Mouse (Mus musculus): Measurements from ENCODE around the gene Ppp2r5a. TPM values are rescaled to one million over a fixed set of nuclear protein-coding genes. Genes with fewer than 3 reads are reported as not detected.

Ppp2r5a gene
- polyA plus RNA-seq (2015; fragmentation: Nextera tagmentation; extraction: Ambion mirVana): 27.1 and 32.2 TPM in 2 replicates

- Histone ChIP-seq H3K27ac (no peak within 1 kb of the TSS), H3K9ac (no peak within 1 kb of the TSS)
- WGBS: 50% methylated on average over 5 of the region's 5 CpGs
Measured at GRCm38 (mm10) chr1:191403074-191403473, at the start of gene Ppp2r5a. Ppp2r5a (minus strand) TSS chr1:191403272.

DNA sequence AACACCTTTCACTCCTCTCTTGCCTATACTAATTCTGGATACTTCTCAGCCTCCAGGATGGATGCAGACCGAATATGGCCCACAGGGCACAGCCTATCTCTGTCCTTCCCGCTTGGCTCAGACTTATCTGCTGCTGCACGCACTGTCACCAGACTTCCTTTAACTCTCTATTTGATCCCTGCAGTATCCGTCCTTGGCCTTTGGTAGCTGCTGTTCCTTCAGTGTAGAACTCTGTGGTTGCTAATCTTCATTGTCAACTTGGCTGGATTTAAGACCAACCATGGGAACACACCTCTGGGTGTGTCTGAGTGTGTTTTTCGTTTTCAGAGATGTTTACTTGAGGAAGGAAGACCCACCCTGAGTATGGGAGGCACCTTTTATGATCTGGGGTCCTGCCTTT lies 47.5 kb upstream of the Ppp2r5a start:
- WGBS: 55% methylated on average over 5 of the region's 5 CpGs

More at GRCm38 (mm10) chr1:191403074-191403473, at the start of gene Ppp2r5a:
- no peak within 1 kb of the TSS for H3K4me3 ChIP-seq
- no peak for ATAC-seq (ENCODE audit: borderline replicate concordance, extremely low read depth, low FRiP score, low TSS enrichment)
- H3K27me3 ChIP-seq: no peaks in the 10 kb centered on the region
- no peaks in the 10 kb centered on the region for H3K4me1 ChIP-seq
- H3K9me3 ChIP-seq: no peaks in the 10 kb centered on the region
- no peaks in the 10 kb centered on the region for H3K36me3 ChIP-seq
- no peak within 1 kb of the TSS for H3K4me2 ChIP-seq

GRCm38 (mm10) chr1:191449537-191449936 lies 46.5 kb upstream of the Ppp2r5a start:
- Histone ChIP-seq H3K27me3 (no peaks in the 10 kb centered on the region), H3K4me1 (peaks cover 36% of the 10 kb centered on the region), H3K27ac (no peak overlapping the region), H3K9ac (no peak overlapping the region), H3K4me3 (no peak overlapping the region), H3K4me2 (no peak overlapping the region), H3K9me3 (no peaks in the 10 kb centered on the region), H3K36me3 (no peaks in the 10 kb centered on the region)
- ATAC-seq (ENCODE audit: borderline replicate concordance, extremely low read depth, low FRiP score, low TSS enrichment): no peak
- 67% methylated on average over 4 of the region's 4 CpGs for whole genome bisulfite sequencing

More for the DNA sequence above, 47.5 kb upstream of the Ppp2r5a start:
- H3K4me3 ChIP-seq: no peak overlapping the region
- no peaks in the 10 kb centered on the region for H3K27me3 ChIP-seq
- H3K9ac ChIP-seq: no peak overlapping the region
- no peak overlapping the region for H3K4me2 ChIP-seq
- ATAC-seq (ENCODE audit: borderline replicate concordance, extremely low read depth, low FRiP score, low TSS enrichment): no peak
- H3K4me1 ChIP-seq: peaks cover 32% of the 10 kb centered on the region
- H3K36me3 ChIP-seq: no peaks in the 10 kb centered on the region
- no peaks in the 10 kb centered on the region for H3K9me3 ChIP-seq
- no peak overlapping the region for H3K27ac ChIP-seq

GRCm38 (mm10) chr1:191447391-191448016 lies 44.4 kb upstream of the Ppp2r5a start:
- Histone ChIP-seq H3K4me2 (no peak overlapping the region), H3K27ac (0 out of 2 replicates have a peak overlapping the region, but pooled peaks have one; percentile 4), H3K36me3 (no peaks in the 10 kb centered on the region), H3K27me3 (no peaks in the 10 kb centered on the region), H3K4me1 (peaks cover 28% of the 10 kb centered on the region), H3K9me3 (no peaks in the 10 kb centered on the region), H3K4me3 (no peak overlapping the region), H3K9ac (no peak overlapping the region)
- no peak for ATAC-seq (ENCODE audit: borderline replicate concordance, extremely low read depth, low FRiP score, low TSS enrichment)
- 76% methylated on average over 6 of the region's 6 CpGs for WGBS

DNA sequence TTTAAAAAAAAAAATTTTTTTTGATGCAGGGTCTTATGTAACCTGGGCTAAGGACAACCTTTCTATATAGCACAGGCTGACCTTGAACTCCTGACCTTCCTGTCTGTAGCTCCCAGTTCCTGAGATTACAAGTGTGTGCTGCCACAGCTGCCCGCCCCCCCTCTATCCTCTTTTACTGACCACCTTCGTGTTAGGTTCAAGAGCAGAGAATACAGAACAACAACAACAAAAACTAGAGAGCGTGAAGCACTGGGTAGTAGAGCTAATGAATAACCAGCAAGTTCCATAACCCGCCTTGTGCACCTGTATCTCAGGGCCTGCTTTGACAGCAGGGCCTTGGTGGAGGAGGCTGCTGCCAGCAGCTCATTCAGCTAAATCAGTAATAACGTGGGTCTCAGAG lies 43.2 kb upstream of the Ppp2r5a start:
- 52% methylated on average over 5 of the region's 5 CpGs for WGBS

GRCm38 (mm10) chr1:191445831-191446258 lies 42.8 kb upstream of the Ppp2r5a start:
- H3K4me3 ChIP-seq: no peak overlapping the region
- WGBS: 24% methylated on average over 9 of the region's 9 CpGs
- no peaks in the 10 kb centered on the region for H3K9me3 ChIP-seq
- H3K27me3 ChIP-seq: no peaks in the 10 kb centered on the region
- H3K4me1 ChIP-seq: peaks cover 28% of the 10 kb centered on the region
- H3K4me2 ChIP-seq: no peak overlapping the region
- no peak for ATAC-seq (ENCODE audit: borderline replicate concordance, extremely low read depth, low FRiP score, low TSS enrichment)
- H3K36me3 ChIP-seq: no peaks in the 10 kb centered on the region
- H3K9ac ChIP-seq: no peak overlapping the region
- H3K27ac ChIP-seq: no peak overlapping the region

More for the DNA sequence above, 43.2 kb upstream of the Ppp2r5a start:
- Histone ChIP-seq H3K9me3 (no peaks in the 10 kb centered on the region), H3K4me1 (peaks cover 28% of the 10 kb centered on the region), H3K27me3 (no peaks in the 10 kb centered on the region), H3K36me3 (no peaks in the 10 kb centered on the region), H3K4me2 (no peak overlapping the region), H3K27ac (no peak overlapping the region), H3K9ac (no peak overlapping the region), H3K4me3 (no peak overlapping the region)
- ATAC-seq (ENCODE audit: borderline replicate concordance, extremely low read depth, low FRiP score, low TSS enrichment): no peak

DNA sequence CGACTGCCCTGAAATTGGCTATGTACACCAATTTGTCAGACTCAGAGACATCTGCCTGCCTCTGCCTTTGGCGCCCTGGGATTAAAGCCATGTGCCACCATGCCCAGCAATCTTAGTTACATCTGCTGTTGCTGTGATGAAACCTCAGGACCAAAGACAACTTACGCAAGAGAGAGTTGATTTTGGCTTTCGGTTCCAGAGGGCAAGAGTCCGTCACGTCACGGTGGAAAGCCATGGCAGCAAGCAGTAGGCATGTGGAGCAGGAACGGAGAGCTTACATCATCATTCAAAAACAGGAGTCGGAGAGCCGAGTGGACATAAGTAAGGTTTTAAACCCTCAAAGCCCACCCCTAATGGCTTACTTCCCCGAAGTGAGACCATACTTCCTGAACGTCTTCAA lies 42.3 kb upstream of the Ppp2r5a start:
- Histone ChIP-seq H3K4me3 (no peak overlapping the region), H3K9ac (no peak overlapping the region), H3K27me3 (no peaks in the 10 kb centered on the region), H3K4me2 (no peak overlapping the region), H3K27ac (no peak overlapping the region), H3K9me3 (no peaks in the 10 kb centered on the region), H3K4me1 (peaks cover 28% of the 10 kb centered on the region), H3K36me3 (no peaks in the 10 kb centered on the region)
- 71% methylated on average over 12 of the region's 12 CpGs for WGBS
- ATAC-seq (ENCODE audit: borderline replicate concordance, extremely low read depth, low FRiP score, low TSS enrichment): no peak

GRCm38 (mm10) chr1:191444467-191444866 lies 41.4 kb upstream of the Ppp2r5a start:
- no peaks in the 10 kb centered on the region for H3K36me3 ChIP-seq
- no peak overlapping the region for H3K4me3 ChIP-seq
- H3K4me2 ChIP-seq: no peak overlapping the region
- no peak overlapping the region for H3K9ac ChIP-seq
- H3K4me1 ChIP-seq: peaks cover 21% of the 10 kb centered on the region
- no peak for ATAC-seq (ENCODE audit: borderline replicate concordance, extremely low read depth, low FRiP score, low TSS enrichment)
- H3K27ac ChIP-seq: peak overlapping the region; percentile 35
- H3K9me3 ChIP-seq: no peaks in the 10 kb centered on the region
- H3K27me3 ChIP-seq: no peaks in the 10 kb centered on the region
- WGBS: 17% methylated on average over 1 of the region's 1 CpGs

DNA sequence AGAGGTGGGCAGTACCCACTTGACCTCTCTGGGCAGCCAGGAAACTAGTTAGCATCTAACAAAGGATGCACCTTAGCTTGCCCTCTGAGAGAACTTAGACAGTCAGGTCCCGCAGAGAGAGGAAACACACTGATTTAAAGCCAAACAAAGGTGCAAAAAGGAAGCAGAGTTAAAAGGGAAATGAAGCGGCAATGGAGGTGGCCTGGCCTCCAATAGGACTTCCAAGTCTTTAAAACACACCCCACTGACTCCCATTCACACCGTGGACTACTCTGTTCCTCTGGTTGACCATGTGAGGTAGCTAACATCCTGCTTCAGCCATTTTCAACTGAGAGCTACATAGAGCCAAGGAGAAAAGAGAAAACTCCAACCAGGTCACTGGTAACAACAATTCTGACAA lies 35.9 kb upstream of the Ppp2r5a start:
- WGBS: 46% methylated on average over 3 of the region's 3 CpGs
- Histone ChIP-seq H3K4me3 (no peak overlapping the region), H3K27ac (peak overlapping the region; percentile 35), H3K4me1 (peaks cover 40% of the 10 kb centered on the region), H3K9ac (no peak overlapping the region), H3K9me3 (no peaks in the 10 kb centered on the region), H3K36me3 (no peaks in the 10 kb centered on the region), H3K4me2 (no peak overlapping the region), H3K27me3 (no peaks in the 10 kb centered on the region)
- ATAC-seq (ENCODE audit: borderline replicate concordance, extremely low read depth, low FRiP score, low TSS enrichment): no peak

DNA sequence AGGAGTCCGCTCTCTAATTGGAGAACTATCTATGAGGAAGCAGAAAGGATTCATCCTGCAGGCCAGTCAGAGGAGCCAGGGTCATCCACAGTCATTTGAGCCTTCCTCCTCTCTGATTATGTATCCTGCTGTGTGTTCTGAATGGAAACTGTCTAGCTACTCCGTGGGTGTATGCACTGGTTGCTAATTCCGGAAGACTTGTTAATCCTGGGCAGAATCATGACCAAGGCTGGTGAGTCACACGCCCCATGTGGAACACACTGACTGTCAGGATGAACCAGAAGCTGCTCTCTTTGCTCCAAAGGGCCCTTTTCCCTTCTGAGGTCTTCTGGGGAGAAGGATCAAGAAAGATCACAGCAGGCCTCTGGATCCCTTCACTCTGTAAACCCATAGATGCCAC lies 35.5 kb upstream of the Ppp2r5a start:
- Histone ChIP-seq H3K27me3 (no peaks in the 10 kb centered on the region), H3K27ac (peak overlapping the region; percentile 35; the same call in 1 of the 2 replicates), H3K4me3 (no peak overlapping the region), H3K4me2 (no peak overlapping the region), H3K4me1 (peaks cover 42% of the 10 kb centered on the region), H3K9ac (no peak overlapping the region), H3K9me3 (no peaks in the 10 kb centered on the region), H3K36me3 (no peaks in the 10 kb centered on the region)
- ATAC-seq (ENCODE audit: borderline replicate concordance, extremely low read depth, low FRiP score, low TSS enrichment): no peak
- 67% methylated on average over 4 of the region's 4 CpGs for WGBS

DNA sequence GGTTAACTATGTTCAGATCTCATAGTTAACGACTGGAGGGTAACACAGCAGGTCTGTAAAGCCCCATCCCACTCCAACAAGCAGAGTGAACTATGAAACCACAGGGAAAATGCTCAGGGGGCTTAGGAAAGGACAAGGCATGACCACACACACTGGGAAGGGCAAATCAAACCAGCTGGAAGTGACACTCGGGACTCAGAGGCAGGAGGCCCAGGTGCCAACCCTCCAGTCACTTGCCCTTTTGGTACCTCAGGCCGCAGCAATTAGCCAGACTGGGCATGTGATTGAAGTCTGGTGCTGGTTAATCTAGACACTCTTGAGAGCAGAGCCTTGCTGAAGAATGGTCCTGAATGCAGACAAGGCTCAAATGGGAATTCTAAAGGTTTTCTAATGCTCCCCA lies 33.6 kb upstream of the Ppp2r5a start:
- H3K9me3 ChIP-seq: no peaks in the 10 kb centered on the region
- no peak for ATAC-seq (ENCODE audit: borderline replicate concordance, extremely low read depth, low FRiP score, low TSS enrichment)
- peak overlapping the region; percentile 84 for H3K27ac ChIP-seq
- H3K9ac ChIP-seq: no peak overlapping the region
- no peaks in the 10 kb centered on the region for H3K27me3 ChIP-seq
- peaks cover 54% of the 10 kb centered on the region for H3K4me1 ChIP-seq
- no peak overlapping the region for H3K4me3 ChIP-seq
- H3K4me2 ChIP-seq: no peak overlapping the region
- H3K36me3 ChIP-seq: no peaks in the 10 kb centered on the region
- WGBS: 24% methylated on average over 3 of the region's 3 CpGs

DNA sequence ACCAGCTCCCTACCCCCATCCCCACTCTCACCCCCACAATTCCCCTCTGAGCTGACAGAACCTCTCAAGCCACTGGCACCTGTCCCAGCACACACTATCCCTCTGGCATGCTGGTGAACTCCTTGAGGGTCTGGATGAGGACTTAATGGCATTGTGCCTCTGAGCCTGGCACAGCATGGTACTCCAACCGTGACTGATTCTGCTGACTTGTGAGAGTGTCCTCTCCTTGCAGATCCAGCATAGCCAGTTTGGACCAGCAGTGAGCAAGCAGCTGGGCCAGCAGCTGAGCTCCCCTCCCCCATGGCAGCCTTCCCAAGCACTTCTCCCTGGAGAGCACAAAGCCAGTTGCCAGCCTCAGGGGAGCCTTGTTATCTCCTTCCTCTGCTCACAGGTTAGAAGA lies 32.3 kb upstream of the Ppp2r5a start:
- Histone ChIP-seq H3K27ac (peak overlapping the region; percentile 84), H3K27me3 (no peaks in the 10 kb centered on the region), H3K4me2 (no peak overlapping the region), H3K9me3 (no peaks in the 10 kb centered on the region), H3K4me3 (no peak overlapping the region), H3K9ac (no peak overlapping the region), H3K4me1 (peaks cover 54% of the 10 kb centered on the region), H3K36me3 (no peaks in the 10 kb centered on the region)
- WGBS: 12% methylated on average over 1 of the region's 1 CpGs
- peak; percentile 86 for ATAC-seq (ENCODE audit: borderline replicate concordance, extremely low read depth, low FRiP score, low TSS enrichment)
